Mouse (Mus musculus) heart, embryonic 14.5 days (tissue): ENCODE data around the gene Ndufs5. TPM values are rescaled to one million over a fixed set of nuclear protein-coding genes. Genes with fewer than 3 reads are reported as not detected.

Experiments
- ATAC-seq: fragments of 200-750 bp; cut with Nextera tagmentation; 2 replicates; pipeline ENCODE4 v1.8.0; 2017; ENCODE audit warnings: low read depth, moderate TSS enrichment; ENCODE audit not compliant: insufficient number of reproducible peaks, insufficient read depth, low FRiP score
- H3K27ac ChIP-seq, 2 experiments: fragments of 200-500 bp in 1 of 2; fragments of 300-500 bp in 1 of 2; sonication (generic) in 1 of 2; replicated peaks in 1 of 2; 2 replicates each; pipeline ENCODE4 v1.5.1; 2012 to 2014; ENCODE audit warnings: low read depth in 2 of 2, low read length in 2 of 2, control low read depth in 1 of 2, mild to moderate bottlenecking in 1 of 2, mixed read lengths in 1 of 2; ENCODE audit not compliant: control insufficient read depth in 1 of 2, insufficient read depth in 1 of 2
- H3K27me3 ChIP-seq: fragments of 300-500 bp; sonication (generic); 2 replicates; pipeline ENCODE4 v1.6.1; 2014; ENCODE audit warnings: mild to moderate bottlenecking, low read length, control low read depth; ENCODE audit not compliant: control insufficient read depth, insufficient read depth
- H3K36me3 ChIP-seq: fragments of 300-500 bp; sonication (generic); 2 replicates; pipeline ENCODE4 v1.6.1; 2014; ENCODE audit warnings: mild to moderate bottlenecking, control low read depth, low read length, mixed read lengths; ENCODE audit not compliant: control insufficient read depth, insufficient read depth
- H3K4me1 ChIP-seq, 2 experiments: fragments of 200-500 bp in 1 of 2; fragments of 300-500 bp in 1 of 2; sonication (generic) in 1 of 2; 2 replicates each; pipeline ENCODE4 v1.6.1; 2012 to 2014; ENCODE audit warnings: low read length in 2 of 2, control low read depth in 1 of 2, mixed read lengths in 1 of 2; ENCODE audit not compliant: control insufficient read depth in 2 of 2, insufficient read depth in 2 of 2
- H3K4me2 ChIP-seq: fragments of 300-500 bp; sonication (generic); 2 replicates; pipeline ENCODE4 v1.6.1; 2014; ENCODE audit warnings: mild to moderate bottlenecking, low read length
- H3K4me3 ChIP-seq, 2 experiments: fragments of 200-500 bp in 1 of 2; fragments of 300-500 bp in 1 of 2; sonication (generic) in 1 of 2; 2 replicates each; pipeline ENCODE4 v1.5.1; 2012 to 2014; ENCODE audit warnings: low read length in 2 of 2, mild to moderate bottlenecking in 2 of 2, control low read depth in 1 of 2, low read depth in 1 of 2, moderate library complexity in 1 of 2; ENCODE audit not compliant: control insufficient read depth in 1 of 2, insufficient read depth in 1 of 2
- H3K9ac ChIP-seq: fragments of 300-500 bp; sonication (generic); 2 replicates; pipeline ENCODE4 v1.6.1; 2014; ENCODE audit warnings: mild to moderate bottlenecking, low read length
- H3K9me3 ChIP-seq: fragments of 300-500 bp; sonication (generic); 2 replicates; pipeline ENCODE4 v1.6.1; 2016; ENCODE audit warnings: low read length, control low read depth; ENCODE audit not compliant: control insufficient read depth
- WGBS: fragments of 180-500 bp; shearing (Covaris S2); extraction: QIAGEN DNeasy Blood & Tissue Kit; methylation state at CpG from one replicate; pipeline ENCODE4 v1.1.7; 2014; 5-methylcytosine and 5-hydroxymethylcytosine counted together
- polyA plus RNA-seq: library from polyadenylated mRNA; unstranded; fragments of >200 nt; fragmentation: Nextera tagmentation; extraction: Ambion mirVana; gene quantifications from 2 replicates; pipeline ENCODE4 v1.2.1, GENCODE M21; 2014

The Ndufs5 gene
- polyA plus RNA-seq, 1 experiment from 2014 or later: 648 TPM

DNA sequence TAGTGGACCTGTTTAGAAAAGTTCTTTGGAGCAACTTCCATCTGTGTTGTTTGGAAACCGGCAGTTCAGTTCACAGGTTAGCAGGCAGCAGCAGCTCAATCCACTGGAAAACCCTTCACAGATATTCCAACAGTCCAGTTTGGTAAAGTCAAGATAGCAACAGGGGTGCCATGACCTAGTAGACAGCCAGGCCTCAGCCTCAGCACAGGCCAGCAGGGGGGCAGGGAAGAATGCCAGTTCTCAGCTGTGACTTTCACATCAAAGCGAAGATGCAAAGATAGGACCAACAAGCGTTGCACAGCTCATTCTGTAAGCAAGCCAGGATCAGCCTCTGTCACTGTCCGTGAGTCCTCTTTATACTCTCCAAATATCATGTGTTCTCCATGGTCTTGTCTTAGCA lies 3.8 kb upstream of the Ndufs5 start:
- Histone ChIP-seq H3K4me2 (no peak overlapping the region), H3K9ac (no peak overlapping the region), H3K36me3 (no peaks in the 10 kb centered on the region), H3K9me3 (no peaks in the 10 kb centered on the region), H3K27me3 (no peaks in the 10 kb centered on the region), H3K27ac (no peak overlapping the region), H3K4me1 (peaks cover 0 to 4% of the 10 kb centered on the region in 2 experiments; a peak in 1 of 4 replicates), H3K4me3 (no peak overlapping the region)
- 84% methylated on average over 4 of the region's 4 CpGs for WGBS
- no peak for ATAC-seq

DNA sequence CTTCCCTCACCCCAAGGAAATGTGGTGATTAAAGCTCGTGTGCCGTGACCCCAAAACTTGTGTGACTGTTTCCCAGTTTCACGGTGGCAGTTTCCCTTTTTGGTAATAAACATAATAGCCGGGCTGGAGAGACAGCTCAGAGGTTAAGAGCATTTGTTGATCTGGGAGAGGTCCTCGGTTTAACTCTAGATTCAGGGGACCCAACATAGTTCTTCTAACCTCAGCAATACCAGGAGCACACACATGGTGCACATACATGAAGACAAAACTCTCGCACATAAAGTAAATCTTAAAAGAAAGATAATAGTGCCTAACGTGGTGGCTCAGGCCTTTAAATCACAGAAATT lies 405 bp upstream of the Ndufs5 start:
- H3K27me3 ChIP-seq: no peaks in the 10 kb centered on the region
- H3K27ac ChIP-seq: peak overlapping the region; percentile 74 to 85
- 20% methylated on average over 7 of the region's 7 CpGs for WGBS
- no peaks in the 10 kb centered on the region for H3K9me3 ChIP-seq
- 0 out of 2 replicates have a peak, but pooled peaks have one; percentile 11 for ATAC-seq
- peaks cover 23% of the 10 kb centered on the region for H3K36me3 ChIP-seq
- peak overlapping the region; percentile 67 for H3K4me2 ChIP-seq
- peak overlapping the region; percentile 45 to 81 for H3K4me3 ChIP-seq
- H3K4me1 ChIP-seq: peaks cover 2 to 4% of the 10 kb centered on the region in 2 experiments; a peak in 3 of 4 replicates
- H3K9ac ChIP-seq: peak overlapping the region; percentile 95

- no peak overlapping the region for H3K9ac ChIP-seq
- no peak overlapping the region for H3K4me3 ChIP-seq
- peaks cover 2 to 4% of the 10 kb centered on the region in 2 experiments; a peak in 3 of 4 replicates for H3K4me1 ChIP-seq
- 85% methylated on average over 1 of the region's 3 CpGs for WGBS
- no peak overlapping the region for H3K4me2 ChIP-seq
- no peak for ATAC-seq
- no peaks in the 10 kb centered on the region for H3K27me3 ChIP-seq
- no peak overlapping the region for H3K27ac ChIP-seq
- H3K36me3 ChIP-seq: peaks cover 40% of the 10 kb centered on the region
- no peaks in the 10 kb centered on the region for H3K9me3 ChIP-seq
Measured at GRCm38 (mm10) chr4:123712431-123712830, 5.6 kb downstream of the Ndufs5 start.

- no peak for ATAC-seq
- H3K36me3 ChIP-seq: peaks cover 9% of the 10 kb centered on the region
- no peak overlapping the region for H3K4me2 ChIP-seq
- WGBS: 93% methylated on average over 5 of the region's 5 CpGs
- no peaks in the 10 kb centered on the region for H3K9me3 ChIP-seq
- no peaks in the 10 kb centered on the region for H3K27me3 ChIP-seq
- no peak overlapping the region for H3K9ac ChIP-seq
- no peaks in the 10 kb centered on the region for H3K4me1 ChIP-seq
- no peak overlapping the region for H3K27ac ChIP-seq
- H3K4me3 ChIP-seq: no peak overlapping the region
Measured at GRCm38 (mm10) chr4:123707340-123707739, 10.7 kb downstream of the Ndufs5 start.

- no peaks in the 10 kb centered on the region for H3K27me3 ChIP-seq
- H3K9ac ChIP-seq: no peak overlapping the region
- no peaks in the 10 kb centered on the region for H3K9me3 ChIP-seq
- no peaks in the 10 kb centered on the region for H3K36me3 ChIP-seq
- no peak overlapping the region for H3K4me3 ChIP-seq
- H3K4me1 ChIP-seq: no peaks in the 10 kb centered on the region
- no peak for ATAC-seq
- WGBS: 84% methylated on average over 2 of the region's 2 CpGs
- no peak overlapping the region for H3K4me2 ChIP-seq
- H3K27ac ChIP-seq: no peak overlapping the region
Measured at GRCm38 (mm10) chr4:123705340-123705739, 12.7 kb downstream of the Ndufs5 start.

DNA sequence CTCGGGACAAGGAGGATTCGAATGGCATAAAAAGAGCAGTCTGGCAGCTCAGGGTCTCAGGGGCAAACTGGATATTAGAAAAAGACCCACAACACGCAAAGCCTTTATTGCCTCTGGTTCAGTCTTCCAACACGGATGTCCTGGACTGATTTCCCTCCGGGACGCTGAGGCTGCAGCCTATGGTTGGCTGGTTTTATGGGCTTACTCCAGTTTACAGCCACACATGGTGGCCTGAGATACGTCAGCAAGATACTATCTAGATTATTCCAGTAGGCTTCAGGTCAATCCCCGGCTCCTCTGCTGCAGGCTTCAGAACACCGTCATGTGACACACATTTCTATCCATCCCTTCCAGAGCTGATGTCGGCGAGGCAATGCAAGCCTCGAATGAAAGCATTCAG lies 24.6 kb downstream of the Ndufs5 start:
- no peaks in the 10 kb centered on the region for H3K9me3 ChIP-seq
- H3K4me1 ChIP-seq: no peaks in the 10 kb centered on the region
- no peak overlapping the region for H3K4me3 ChIP-seq
- ATAC-seq: no peak
- no peaks in the 10 kb centered on the region for H3K36me3 ChIP-seq
- H3K27me3 ChIP-seq: no peaks in the 10 kb centered on the region
- no peak overlapping the region for H3K4me2 ChIP-seq
- no peak overlapping the region for H3K9ac ChIP-seq
- WGBS: 84% methylated on average over 12 of the region's 12 CpGs
- no peak overlapping the region for H3K27ac ChIP-seq

DNA sequence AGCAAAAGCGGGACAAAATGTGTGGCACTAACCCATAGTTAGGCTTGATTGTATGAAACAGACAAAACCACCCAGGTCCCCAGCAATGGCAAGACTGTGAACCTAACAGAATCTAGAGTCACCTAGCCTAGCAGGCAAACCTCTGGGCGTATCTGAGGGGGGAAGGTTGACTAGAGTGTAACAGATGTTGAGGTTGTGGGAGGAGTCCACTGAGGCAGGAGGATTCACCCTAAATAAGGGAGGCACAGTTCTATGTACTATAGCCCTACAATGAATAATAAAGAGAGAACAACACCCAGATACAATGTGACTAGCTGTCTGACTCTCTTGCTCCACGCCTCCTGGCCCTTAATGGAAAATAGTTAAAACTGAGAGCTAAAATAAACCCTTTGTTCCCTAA lies 25.9 kb downstream of the Ndufs5 start:
- H3K4me2 ChIP-seq: no peak overlapping the region
- H3K36me3 ChIP-seq: no peaks in the 10 kb centered on the region
- H3K4me1 ChIP-seq: 0 out of 4 replicates have a peak, but pooled peaks cover 0 to 3% of the 10 kb centered on the region in 2 experiments
- no peak for ATAC-seq
- H3K4me3 ChIP-seq: no peak overlapping the region
- no peak overlapping the region for H3K9ac ChIP-seq
- H3K9me3 ChIP-seq: no peaks in the 10 kb centered on the region
- no peak overlapping the region for H3K27ac ChIP-seq
- no peaks in the 10 kb centered on the region for H3K27me3 ChIP-seq
- WGBS: 82% methylated on average over 3 of the region's 3 CpGs

DNA sequence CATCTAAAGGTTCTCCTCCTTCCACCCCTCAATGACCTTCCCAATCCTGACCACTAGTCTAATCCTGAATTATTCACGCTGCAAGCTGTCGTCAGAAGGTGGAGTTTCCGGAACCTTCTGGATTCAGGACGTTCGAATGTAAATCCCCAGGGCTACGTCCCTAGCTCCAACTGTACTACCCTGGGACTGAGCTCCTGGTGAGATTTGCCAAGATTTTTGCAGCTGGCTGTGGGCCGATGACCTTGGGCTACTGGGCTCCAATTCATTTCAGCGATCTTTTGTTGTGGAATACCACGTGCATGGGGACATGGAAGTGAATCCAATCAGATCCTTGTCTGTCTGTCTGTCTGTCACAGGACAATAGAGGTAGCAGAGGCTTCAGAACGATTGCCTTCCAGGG lies 27.7 kb downstream of the Ndufs5 start:
- Histone ChIP-seq H3K9ac (no peak overlapping the region), H3K9me3 (no peaks in the 10 kb centered on the region), H3K27me3 (no peaks in the 10 kb centered on the region), H3K36me3 (no peaks in the 10 kb centered on the region), H3K4me1 (peaks cover 5 to 15% of the 10 kb centered on the region in 2 experiments), H3K4me2 (no peak overlapping the region), H3K4me3 (no peak overlapping the region), H3K27ac (no peak overlapping the region)
- whole genome bisulfite sequencing: 76% methylated on average over 10 of the region's 10 CpGs
- no peak for ATAC-seq
